Mouse (Mus musculus) kidney, postnatal 0 days (tissue): Measurements from ENCODE around the gene Olfr270. TPM values are rescaled to one million over a fixed set of nuclear protein-coding genes. Genes with fewer than 3 reads are reported as not detected.
A peak's percentile ranks its signal among the peaks of the same experiment; 100 is the strongest.

Source experiments
- ATAC-seq: fragments of 200-750 bp; cut with Nextera tagmentation; replicated peaks from 2 replicates; pipeline ENCODE4 v1.8.0; 2017; ENCODE audit warnings: low read depth, moderate number of reproducible peaks, moderate TSS enrichment, moderate library complexity; ENCODE audit not compliant: low FRiP score
- DNase-seq: peaks from one replicate; pipeline ENCODE4 v3.0.0-alpha.2; 2016; ENCODE audit warnings: low spot score
- H3K27ac ChIP-seq: fragments of 300-500 bp; sonication (generic); 2 replicates; pipeline ENCODE4 v1.5.1; 2014; ENCODE audit warnings: mild to moderate bottlenecking
- H3K27me3 ChIP-seq: fragments of 300-500 bp; sonication (generic); 2 replicates; pipeline ENCODE4 v1.6.1; 2014; ENCODE audit warnings: low read length, mixed read lengths; ENCODE audit not compliant: insufficient read depth
- H3K36me3 ChIP-seq: fragments of 300-500 bp; sonication (generic); 2 replicates; pipeline ENCODE4 v1.6.1; 2014; ENCODE audit warnings: low read length, mixed read lengths; ENCODE audit not compliant: insufficient read depth
- H3K4me1 ChIP-seq: fragments of 300-500 bp; sonication (generic); replicated peaks from 2 replicates; pipeline ENCODE4 v1.6.1; 2014; ENCODE audit warnings: antibody characterized with exemption, low read length, mixed read lengths; ENCODE audit not compliant: insufficient read depth
- H3K4me2 ChIP-seq: fragments of 300-500 bp; sonication (generic); 2 replicates; pipeline ENCODE4 v1.6.1; 2014; ENCODE audit warnings: mild to moderate bottlenecking, low read length, moderate library complexity, mixed read lengths
- H3K4me3 ChIP-seq: fragments of 300-500 bp; sonication (generic); replicated peaks from 2 replicates; pipeline ENCODE4 v1.5.1; 2014; ENCODE audit warnings: low read depth, low read length
- H3K9ac ChIP-seq: fragments of 300-500 bp; sonication (generic); 2 replicates; pipeline ENCODE4 v1.6.1; 2014; ENCODE audit warnings: low read depth, low read length
- H3K9me3 ChIP-seq: fragments of 300-500 bp; sonication (generic); replicated peaks from 2 replicates; pipeline ENCODE4 v1.6.1; 2016; ENCODE audit warnings: low read length, inconsistent platforms, mixed read lengths
- CTCF ChIP-seq: IDR thresholded peaks from 2 replicates; pipeline ENCODE4 v1.5.1; 2016; ENCODE audit warnings: antibody characterized with exemption, low read depth, mild to moderate bottlenecking, moderate library complexity
- WGBS: fragments of 180-500 bp; shearing (Covaris S2); extraction: QIAGEN DNeasy Blood & Tissue Kit; methylation state at CpG from one replicate; pipeline ENCODE4 v1.1.7; 2014; 5-methylcytosine and 5-hydroxymethylcytosine counted together
- polyA plus RNA-seq: library from polyadenylated mRNA; unstranded; fragments of >200 nt; fragmentation: Nextera tagmentation; extraction: Ambion mirVana; gene quantifications from 2 replicates; pipeline ENCODE4 v1.2.1, GENCODE M21; 2015

Gene Olfr270
- polyA plus RNA-seq, 1 experiment from 2014 or later = not detected

DNA sequence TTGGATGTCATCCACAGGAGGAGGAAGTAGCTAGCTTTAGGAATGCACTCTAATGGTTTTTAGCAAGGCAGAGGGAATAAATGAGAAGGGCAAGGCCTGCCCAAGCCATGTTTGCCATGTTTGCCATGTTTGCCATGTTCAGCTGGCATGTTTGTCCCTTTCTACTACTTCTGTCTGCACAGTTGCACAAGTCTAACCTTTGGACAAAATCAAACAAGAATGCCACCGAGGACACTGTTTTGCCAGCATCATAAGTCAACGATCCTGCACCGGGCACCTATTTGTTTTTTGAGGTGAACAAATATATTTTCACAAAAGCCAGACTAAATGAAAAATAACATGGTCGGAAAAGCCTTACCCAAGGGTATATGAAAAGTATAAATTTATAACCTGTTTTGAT is 45.5 kb downstream of the Olfr270 start:
- no peaks in the 10 kb centered on the region for H3K9me3 ChIP-seq
- no peak for ATAC-seq
- DNase-seq = no peak
- no peaks in the 10 kb centered on the region for H3K27me3 ChIP-seq
- H3K27ac ChIP-seq = no peak overlapping the region
- H3K36me3 ChIP-seq = no peaks in the 10 kb centered on the region
- 85% methylated on average over 4 of the region's 4 CpGs for WGBS
- no peak for TF ChIP-seq CTCF
- no peak overlapping the region for H3K9ac ChIP-seq
- no peak overlapping the region for H3K4me2 ChIP-seq
- H3K4me1 ChIP-seq = 0 out of 2 replicates have a peak, but pooled peaks cover 4% of the 10 kb centered on the region
- no peak overlapping the region for H3K4me3 ChIP-seq

DNA sequence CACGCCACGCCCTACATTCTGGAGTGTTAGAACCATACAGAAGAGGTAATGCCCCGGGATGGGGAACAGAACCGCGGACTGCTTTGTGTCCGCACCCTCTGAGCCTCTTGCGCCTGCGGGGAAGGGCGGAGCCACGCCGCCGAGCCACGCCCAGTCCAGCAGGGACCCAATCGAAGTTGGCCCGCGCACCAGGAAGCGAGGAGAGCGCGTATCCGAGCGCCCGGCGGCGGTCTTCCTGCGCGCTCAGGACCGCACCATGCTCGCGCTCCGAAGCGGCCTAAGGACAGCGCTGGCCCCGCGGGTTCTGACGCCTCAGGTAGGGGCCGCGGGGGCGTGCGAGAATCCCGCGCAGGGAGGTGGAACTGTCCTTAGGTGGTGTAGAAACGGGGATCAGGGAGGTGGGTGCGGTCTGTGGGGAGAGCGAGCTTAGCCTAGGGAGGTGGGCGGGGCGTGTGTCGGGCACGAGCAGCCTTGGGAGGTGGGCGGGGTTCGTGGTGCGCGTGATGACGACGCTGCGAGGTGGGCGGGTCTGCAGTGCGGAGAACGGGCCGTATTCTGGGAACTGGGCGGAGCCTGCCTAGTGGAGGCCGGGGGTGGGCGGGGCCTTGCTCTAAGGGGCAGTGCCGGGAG is 47.5 kb downstream of the Olfr270 start, which contains the start of gene Nipsnap3b:
Gene Nipsnap3b, plus strand, starts transcription at position 149 of the 630 bp plus-strand sequence.
- WGBS = under 1% methylated on average over 62 of the region's 63 CpGs
- no peaks in the 10 kb centered on the region for H3K27me3 ChIP-seq
- H3K4me3 ChIP-seq = peak within 1 kb of the TSS; percentile 88
- H3K4me2 ChIP-seq = peak within 1 kb of the TSS; percentile 65
- DNase-seq = peak; percentile 99
- H3K4me1 ChIP-seq = 0 out of 2 replicates have a peak, but pooled peaks cover 4% of the 10 kb centered on the region
- no peaks in the 10 kb centered on the region for H3K9me3 ChIP-seq
- no peak for TF ChIP-seq CTCF
- H3K9ac ChIP-seq = peak within 1 kb of the TSS; percentile 84
- peaks cover 12% of the 10 kb centered on the region; the same call in 1 of the 2 replicates for H3K36me3 ChIP-seq
- H3K27ac ChIP-seq = peak within 1 kb of the TSS; percentile 86
- ATAC-seq = peak; percentile 96

DNA sequence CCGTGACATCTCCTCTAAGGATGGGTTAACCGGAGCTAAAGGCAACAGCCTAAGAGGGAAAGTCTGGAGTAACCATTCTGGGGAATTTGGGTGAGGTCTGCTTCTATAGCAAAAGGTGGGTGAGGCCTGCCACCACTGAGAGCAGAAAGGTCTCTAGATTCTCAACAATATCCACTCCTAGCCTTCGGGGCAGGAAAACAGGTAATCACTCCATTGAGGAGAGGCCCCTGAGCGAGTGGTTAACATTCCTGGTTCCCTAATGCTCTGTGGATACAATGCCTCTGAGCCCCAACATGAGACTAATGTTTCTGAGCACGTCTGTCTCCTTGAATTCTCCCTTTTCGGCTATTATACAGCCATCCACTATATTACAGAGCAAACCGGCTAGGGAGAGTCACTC is 50.1 kb downstream of the Olfr270 start:
- no peak for TF ChIP-seq CTCF
- H3K27ac ChIP-seq = no peak overlapping the region
- DNase-seq (no peak), ATAC-seq (no peak)
- H3K9ac ChIP-seq = no peak overlapping the region
- H3K4me3 ChIP-seq = no peak overlapping the region
- H3K4me1 ChIP-seq = 0 out of 2 replicates have a peak, but pooled peaks cover 4% of the 10 kb centered on the region
- no peaks in the 10 kb centered on the region for H3K9me3 ChIP-seq
- WGBS = 93% methylated on average over 7 of the region's 7 CpGs
- no peak overlapping the region for H3K4me2 ChIP-seq
- no peaks in the 10 kb centered on the region for H3K27me3 ChIP-seq
- H3K36me3 ChIP-seq = peaks cover 25% of the 10 kb centered on the region

DNA sequence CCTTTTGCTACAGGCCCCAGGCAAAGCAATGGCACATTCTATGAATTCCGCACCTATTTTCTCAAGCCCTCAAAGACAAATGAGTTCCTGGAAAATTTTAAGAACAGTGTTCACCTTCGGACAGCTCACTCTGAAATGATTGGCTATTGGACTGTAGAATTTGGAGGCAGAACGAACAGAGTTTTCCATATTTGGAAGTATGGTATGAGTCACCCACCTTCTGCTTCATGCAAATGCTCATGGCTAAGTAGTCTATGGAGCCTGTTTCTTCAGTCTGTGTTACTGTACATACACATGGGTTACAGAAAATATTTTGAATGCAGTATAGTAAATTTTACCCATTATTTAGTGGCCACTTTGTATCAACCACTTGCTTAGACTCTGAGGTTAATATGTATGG is 50.7 kb downstream of the Olfr270 start:
- Histone ChIP-seq H3K27me3 (no peaks in the 10 kb centered on the region), H3K4me2 (no peak overlapping the region), H3K4me1 (0 out of 2 replicates have a peak, but pooled peaks cover 4% of the 10 kb centered on the region), H3K9ac (no peak overlapping the region), H3K4me3 (no peak overlapping the region), H3K9me3 (no peaks in the 10 kb centered on the region), H3K36me3 (peaks cover 25% of the 10 kb centered on the region), H3K27ac (no peak overlapping the region)
- no peak for TF ChIP-seq CTCF
- 95% methylated on average over 3 of the region's 3 CpGs for WGBS
- no peak for ATAC-seq
- DNase-seq = no peak

DNA sequence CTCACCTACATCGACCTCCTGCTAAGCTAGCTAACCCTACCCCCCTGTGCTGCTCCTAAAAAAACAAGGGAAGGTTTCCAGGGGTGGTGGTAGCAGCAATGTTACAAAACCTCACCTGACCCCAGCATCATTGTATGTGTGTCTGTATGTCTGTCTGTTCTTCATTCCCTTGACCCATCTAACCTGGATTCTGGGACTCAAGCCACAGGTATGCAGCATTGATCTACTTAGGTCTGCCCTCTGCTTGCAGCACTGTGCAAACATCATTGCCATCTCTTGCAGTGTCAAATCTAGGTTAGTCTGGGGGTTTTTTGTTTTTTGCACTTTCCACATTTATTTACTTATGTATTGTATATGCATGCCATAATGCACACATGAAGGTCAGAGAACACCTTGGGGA is 54.0 kb downstream of the Olfr270 start:
- no peak for TF ChIP-seq CTCF
- H3K4me2 ChIP-seq = no peak overlapping the region
- no peaks in the 10 kb centered on the region for H3K4me1 ChIP-seq
- 79% methylated on average over 1 of the region's 1 CpGs for WGBS
- no peak overlapping the region for H3K4me3 ChIP-seq
- peaks cover 30% of the 10 kb centered on the region for H3K36me3 ChIP-seq
- ATAC-seq = no peak
- H3K9me3 ChIP-seq = no peaks in the 10 kb centered on the region
- no peaks in the 10 kb centered on the region for H3K27me3 ChIP-seq
- H3K9ac ChIP-seq = no peak overlapping the region
- no peak overlapping the region for H3K27ac ChIP-seq
- DNase-seq = no peak

Other genes starting within 250 kb of the Olfr270 start
- gene Olfr275, start 149.9 kb upstream of the Olfr270 start, polyA plus RNA-seq = not detected in 2 replicates
- not detected in 2 replicates for gene Olfr273, start 105.3 kb upstream of the Olfr270 start, polyA plus RNA-seq
- not detected in 2 replicates for gene Olfr272, start 45.4 kb upstream of the Olfr270 start, polyA plus RNA-seq
- 0.11 TPM in 1 of 2 replicates, not detected in the other for gene Nipsnap3a, start 24.7 kb downstream of the Olfr270 start, polyA plus RNA-seq
- 88.5 and 95.4 TPM in 2 replicates for gene Nipsnap3b, start 47.3 kb downstream of the Olfr270 start, polyA plus RNA-seq
- 3.7 and 4.7 TPM in 2 replicates for gene Abca1, start 195.3 kb downstream of the Olfr270 start, polyA plus RNA-seq